Mouse (Mus musculus) spleen, adult 2 months (tissue): Measurements from ENCODE around the gene Prkca.

Experiments
- CTCF ChIP-seq: fragments of 200-500 bp; IDR thresholded peaks from 2 replicates; pipeline ENCODE4 v1.5.1; 2011; ENCODE audit warnings: mild to moderate bottlenecking, inconsistent platforms; ENCODE audit not compliant: insufficient read depth, insufficient read length, insufficient replicate concordance; ENCODE audit errors: extremely low read depth
- POLR2A ChIP-seq: fragments of 200-500 bp; IDR thresholded peaks from 2 replicates; pipeline ENCODE4 v1.6.1; 2011; ENCODE audit warnings: low read depth, low read length, inconsistent platforms

- TF ChIP-seq POLR2A (no peak), CTCF (no peak)
Measured at GRCm38 (mm10) chr11:108363991-108364390, 20.3 kb upstream of the Prkca start.
